Comparison of ENCODE assay signal across 8 mouse cellular contexts in the genomic region with DNA sequence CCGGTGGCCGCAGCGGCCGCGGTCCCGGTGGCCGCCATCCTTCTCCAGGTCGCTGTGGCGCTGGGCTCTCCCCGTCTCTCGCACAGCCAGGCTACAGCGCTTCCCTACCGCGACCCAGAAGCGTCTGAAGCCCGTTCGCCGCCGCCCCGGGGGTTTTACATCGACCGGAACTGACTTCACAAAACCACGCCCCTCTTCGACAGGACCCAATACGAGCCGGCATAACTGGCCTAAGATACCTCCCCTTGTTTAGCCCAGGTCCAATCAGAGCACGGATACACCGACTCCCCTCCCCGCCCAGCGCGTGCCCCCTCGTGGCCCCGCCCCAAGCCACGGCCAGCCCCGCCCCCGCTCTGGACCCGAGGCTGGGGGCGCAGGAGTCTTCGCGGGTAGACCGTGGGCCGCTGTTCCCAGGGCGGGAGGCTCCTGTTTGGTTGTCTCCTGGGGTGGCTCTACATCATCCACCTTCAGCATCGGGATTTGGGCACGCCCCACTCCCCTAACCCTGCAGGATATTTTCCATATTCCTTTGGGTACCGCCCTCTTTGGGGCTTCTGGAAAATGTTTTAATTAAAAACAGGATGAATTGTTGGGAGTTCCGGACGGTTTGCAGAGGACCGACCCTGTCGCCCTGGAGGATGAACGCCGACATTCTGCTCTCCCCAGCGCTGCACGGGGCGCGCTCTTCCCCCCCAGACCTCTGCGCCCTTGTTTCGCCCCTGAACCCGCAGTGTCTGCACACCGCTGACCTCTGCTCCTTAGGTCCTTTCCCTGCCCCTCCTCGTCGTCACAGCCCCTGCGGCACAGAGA. TPM values are rescaled to one million over a fixed set of nuclear protein-coding genes. Genes with fewer than 3 reads are reported as not detected.
DNase-seq lines count a peak whose midpoint lies in the region; ATAC-seq and TF ChIP-seq lines count a peak whose summit lies in the region.

Gene Aplp2, minus strand, starts transcription at position 126 of the 810 bp plus-strand sequence.

- ATAC-seq in embryonic facial prominence, embryonic 14.5 days (ENCODE audit: low read depth), result peak; percentile 99
- ATAC-seq in limb, embryonic 13.5 days (ENCODE audit: low FRiP score, low read depth), result peak; percentile 100
- peak; percentile 99 for ATAC-seq in midbrain, embryonic 16.5 days

- H3K4me3 ChIP-seq in embryonic facial prominence, embryonic 14.5 days (ENCODE audit: low read depth, low read length), result peak within 1 kb of the TSS; percentile 95
- peak within 1 kb of the TSS; percentile 100 for H3K4me3 ChIP-seq in heart, adult 2 months
- H3K4me3 ChIP-seq in limb, embryonic 13.5 days, result peak within 1 kb of the TSS; percentile 92
- H3K4me3 ChIP-seq in midbrain, embryonic 16.5 days (ENCODE audit: low read depth, low read length), result peak within 1 kb of the TSS; percentile 95

- WGBS in embryonic facial prominence, embryonic 14.5 days, result under 1% methylated on average over 27 of the region's 63 CpGs
- under 1% methylated on average over 63 of the region's 63 CpGs for WGBS in heart, adult 2 months
- WGBS in limb, embryonic 13.5 days, result under 1% methylated on average over 62 of the region's 63 CpGs
- under 1% methylated on average over 61 of the region's 63 CpGs for WGBS in midbrain, embryonic 16.5 days

- peak; percentile 85; the same call in 1 of the 2 replicates for TF ChIP-seq EP300 in heart, adult 2 months (IDR thresholded peaks at IDR 0.05; ENCODE audit: insufficient read depth, low read depth, low read length)

- no peaks in the 10 kb centered on the region for H3K9me3 ChIP-seq in embryonic facial prominence, embryonic 14.5 days (ENCODE audit: control insufficient read depth, low read length)
- H3K9me3 ChIP-seq in limb, embryonic 13.5 days, result no peaks in the 10 kb centered on the region
- H3K9me3 ChIP-seq in midbrain, embryonic 16.5 days (replicated peaks; ENCODE audit: control insufficient read depth, low read length, poor library complexity, severe bottlenecking), result no peaks in the 10 kb centered on the region

- TF ChIP-seq CTCF in heart, adult 2 months (IDR thresholded peaks at IDR 0.05), result peak; percentile 8; the same call in 1 of the 2 replicates

- intact Hi-C loops in heart, adult 2 months (cut with DNase I), result loop anchor here (1.0 to 5.0 kb wide), 4 partner anchors 35 to 68 kb away; partner anchors contain the start of gene Prdm10

- peak within 1 kb of the TSS; percentile 90 for H3K9ac ChIP-seq in embryonic facial prominence, embryonic 14.5 days (ENCODE audit: low read depth, low read length)
- H3K9ac ChIP-seq in heart, adult 2 months (ENCODE audit: low read depth, low read length), result peak within 1 kb of the TSS; percentile 86
- peak within 1 kb of the TSS; percentile 94 for H3K9ac ChIP-seq in limb, embryonic 13.5 days
- peak within 1 kb of the TSS; percentile 90 for H3K9ac ChIP-seq in midbrain, embryonic 16.5 days (ENCODE audit: low read depth, low read length)

- DNase-seq in 3T3-L1 (ENCODE audit: low read depth, low spot score), result peak; percentile 98
- peak; percentile 88 to 96 for DNase-seq in adrenal gland, postnatal 4 days (ENCODE audit: low spot score in 2 of 2)
- DNase-seq in embryonic facial prominence, embryonic 14.5 days (ENCODE audit: low spot score), result peak; percentile 100
- DNase-seq in heart, adult 2 months, result peak; percentile 98
- DNase-seq in kidney, adult 8-10 months, result peak; percentile 98 to 99
- DNase-seq in spleen, postnatal 10 days (ENCODE audit: low spot score in 2 of 2), result peak; percentile 96 to 97

- H3K36me3 ChIP-seq in embryonic facial prominence, embryonic 14.5 days (ENCODE audit: control insufficient read depth, insufficient read depth, low read length), result no peaks in the 10 kb centered on the region
- H3K36me3 ChIP-seq in heart, adult 2 months (ENCODE audit: control insufficient read depth, insufficient read depth, low read length), result peaks cover 2% of the 10 kb centered on the region
- H3K36me3 ChIP-seq in limb, embryonic 13.5 days, result no peaks in the 10 kb centered on the region
- no peaks in the 10 kb centered on the region for H3K36me3 ChIP-seq in midbrain, embryonic 16.5 days (ENCODE audit: control insufficient read depth, insufficient read depth, low read length)

- peaks cover 17% of the 10 kb centered on the region for H3K4me1 ChIP-seq in embryonic facial prominence, embryonic 14.5 days (ENCODE audit: control insufficient read depth, insufficient read depth, low read length)
- H3K4me1 ChIP-seq in heart, adult 2 months (ENCODE audit: control insufficient read depth, insufficient read depth, low read length), result peaks cover 2% of the 10 kb centered on the region
- H3K4me1 ChIP-seq in limb, embryonic 13.5 days, result peaks cover 25% of the 10 kb centered on the region
- H3K4me1 ChIP-seq in midbrain, embryonic 16.5 days (ENCODE audit: control insufficient read depth, insufficient read depth, low read length), result peaks cover 28% of the 10 kb centered on the region

- H3K79me2 ChIP-seq in heart, adult 2 months (replicated peaks; ENCODE audit: control insufficient read depth, insufficient read depth, low read length), result 0 out of 2 replicates have a peak, but pooled peaks cover 1% of the 10 kb centered on the region

- H3K4me2 ChIP-seq in embryonic facial prominence, embryonic 14.5 days (ENCODE audit: low read depth, low read length), result peak within 1 kb of the TSS; percentile 91
- H3K4me2 ChIP-seq in limb, embryonic 13.5 days (replicated peaks), result peak within 1 kb of the TSS; percentile 93
- H3K4me2 ChIP-seq in midbrain, embryonic 16.5 days (ENCODE audit: low read length), result peak within 1 kb of the TSS; percentile 94

- peak within 1 kb of the TSS; percentile 88 for H3K27ac ChIP-seq in embryonic facial prominence, embryonic 14.5 days (replicated peaks; ENCODE audit: low read depth, low read length)
- H3K27ac ChIP-seq in heart, adult 2 months, result peak within 1 kb of the TSS; percentile 88
- peak within 1 kb of the TSS; percentile 89 for H3K27ac ChIP-seq in limb, embryonic 13.5 days
- peak within 1 kb of the TSS; percentile 95 for H3K27ac ChIP-seq in midbrain, embryonic 16.5 days (ENCODE audit: low read length)

- peak; percentile 99 for TF ChIP-seq POLR2A in heart, adult 2 months (IDR thresholded peaks at IDR 0.05; ENCODE audit: insufficient read depth, low read depth, low read length)

- no peaks in the 10 kb centered on the region for H3K27me3 ChIP-seq in embryonic facial prominence, embryonic 14.5 days (replicated peaks; ENCODE audit: control insufficient read depth, insufficient read depth, low read length)
- no peaks in the 10 kb centered on the region for H3K27me3 ChIP-seq in heart, adult 2 months (ENCODE audit: control insufficient read depth, insufficient read depth, low read length)
- H3K27me3 ChIP-seq in limb, embryonic 13.5 days, result no peaks in the 10 kb centered on the region
- no peaks in the 10 kb centered on the region for H3K27me3 ChIP-seq in midbrain, embryonic 16.5 days (ENCODE audit: control insufficient read depth, insufficient read depth, low read depth, low read length)

RNA-seq across cellular contexts. Expression of gene Aplp2, which starts in this region (rescaled TPM):
- 100 to 1,000 TPM; 518 to 550 TPM for total RNA-seq in adrenal gland, postnatal 4 days (2021)
- polyA plus RNA-seq in embryonic facial prominence, embryonic 14.5 days (2014; fragmentation: Nextera tagmentation; extraction: Ambion mirVana), result 277 and 281 TPM in 2 replicates
- 100 to 1,000 TPM; 285 to 294 TPM for total RNA-seq in heart, adult 2 months (2021)
- 413 and 640 TPM in 2 replicates for polyA plus RNA-seq in heart, adult 2 months (2012; rRNA removed)
- 169 and 186 TPM in 2 replicates for polyA plus RNA-seq in limb, embryonic 13.5 days (2015; fragmentation: Nextera tagmentation; extraction: Ambion mirVana)
- 361 and 403 TPM in 2 replicates for polyA plus RNA-seq in midbrain, embryonic 16.5 days (2015; fragmentation: Nextera tagmentation; extraction: Ambion mirVana)

Comparison
In these comparisons a context has a peak if more than half of its experiments do, and no peak if none do; other contexts are left out.
1. Peak in every context shown above with its lines: DNase-seq, ATAC-seq, H3K4me3 ChIP-seq and H3K27ac ChIP-seq.